Mouse (Mus musculus) kidney, adult 2 months (tissue): ENCODE results near the gene Apoh. TPM values are rescaled to one million over a fixed set of nuclear protein-coding genes. Genes with fewer than 3 reads are reported as not detected.

Experiments used
- DNase-seq: peaks from one replicate; pipeline ENCODE4 v3.0.0; 2021
- H3K27ac ChIP-seq: fragments of 200-500 bp; 2 replicates; pipeline ENCODE4 v1.5.1; 2012; ENCODE audit warnings: low read depth, low read length, control low read depth, inconsistent platforms; ENCODE audit not compliant: insufficient read depth
- H3K27me3 ChIP-seq: fragments of 200-500 bp; replicated peaks from 2 replicates; pipeline ENCODE4 v1.6.1; 2012; ENCODE audit warnings: mild to moderate bottlenecking, moderate library complexity, low read length, inconsistent platforms; ENCODE audit not compliant: control insufficient read depth, insufficient read depth
- H3K36me3 ChIP-seq: fragments of 200-500 bp; 2 replicates; pipeline ENCODE4 v1.6.1; 2012; ENCODE audit warnings: mild to moderate bottlenecking, moderate library complexity, low read length, inconsistent platforms; ENCODE audit not compliant: control insufficient read depth, insufficient read depth
- H3K4me1 ChIP-seq: fragments of 200-500 bp; 2 replicates; pipeline ENCODE4 v1.6.1; 2011; ENCODE audit warnings: low read length; ENCODE audit not compliant: control insufficient read depth, insufficient read depth
- H3K4me3 ChIP-seq: fragments of 200-500 bp; 2 replicates; pipeline ENCODE4 v1.5.1; 2011; ENCODE audit warnings: mild to moderate bottlenecking, low read depth, low read length, control low read depth; ENCODE audit not compliant: insufficient read depth
- CTCF ChIP-seq: fragments of 200-500 bp; conservative IDR thresholded peaks from 2 replicates; pipeline ENCODE4 v1.5.1; 2011; ENCODE audit warnings: low read depth, mild to moderate bottlenecking, control low read depth, low read length, moderate library complexity, mixed read lengths; ENCODE audit not compliant: insufficient read depth, insufficient read length
- POLR2A ChIP-seq: fragments of 200-500 bp; IDR thresholded peaks from one replicate; pipeline ENCODE4 v1.6.1; 2011; ENCODE audit warnings: low read depth, low read length, control low read depth
- WGBS: fragments of 180-500 bp; shearing (Covaris S2); methylation state at CpG from one replicate; pipeline ENCODE4 v1.1.7; 2018; 5-methylcytosine and 5-hydroxymethylcytosine counted together
- polyA plus RNA-seq: library from polyadenylated mRNA; depleted of rRNA; stranded (reverse); fragments of >200 nt; gene quantifications from 2 replicates; pipeline ENCODE4 v1.2.3, GENCODE M21; 2012; rRNA removed

The Apoh gene
- polyA plus RNA-seq, 1 experiment: not detected

DNA sequence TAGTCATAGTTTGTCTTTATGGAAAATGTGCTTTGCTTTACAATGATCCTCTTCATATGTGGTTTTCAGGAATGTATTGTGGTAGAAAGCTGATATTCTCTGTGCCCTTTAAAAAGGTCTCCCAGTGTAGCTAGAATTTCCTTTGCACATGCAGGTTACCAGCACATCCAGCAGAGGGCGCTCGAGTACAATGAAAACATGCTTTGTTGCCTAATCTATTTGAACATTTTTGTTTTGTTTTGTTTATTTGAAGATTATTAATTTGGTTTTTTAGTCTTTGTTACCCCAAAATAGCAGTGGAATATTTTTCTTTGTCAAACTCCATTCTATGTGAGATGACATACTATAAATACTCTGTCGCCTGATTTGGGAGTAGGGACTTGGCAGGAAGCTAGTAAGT, 106.7 kb downstream of the Apoh start:
- DNase-seq: peak; percentile 63
- 24% methylated on average over 3 of the region's 3 CpGs for WGBS
- Histone ChIP-seq H3K27ac (no peak overlapping the region), H3K4me1 (no peaks in the 10 kb centered on the region), H3K36me3 (no peaks in the 10 kb centered on the region), H3K4me3 (no peak overlapping the region), H3K27me3 (no peaks in the 10 kb centered on the region)
- TF ChIP-seq CTCF: peak; percentile 83
- TF ChIP-seq POLR2A: no peak

DNA sequence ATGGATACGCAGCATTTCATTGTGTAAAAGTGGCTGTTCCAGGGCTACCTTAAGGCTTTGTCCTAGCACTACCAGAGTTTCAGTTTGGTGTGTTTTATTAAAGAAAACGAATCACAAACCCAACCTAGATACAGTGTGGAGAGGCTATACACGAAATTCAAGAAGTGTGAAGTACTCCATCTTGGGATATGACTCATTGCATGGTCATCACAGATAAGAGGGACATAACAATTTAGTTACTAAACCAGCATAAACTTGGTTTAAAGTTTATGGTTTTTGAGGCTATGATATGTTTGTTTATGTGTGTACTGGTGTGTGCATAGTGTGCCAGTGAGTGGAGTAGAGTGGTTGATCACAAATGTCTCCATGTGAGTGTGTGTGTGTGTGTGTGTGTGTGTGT, 116.4 kb downstream of the Apoh start:
- Histone ChIP-seq H3K4me3 (no peak overlapping the region), H3K36me3 (no peaks in the 10 kb centered on the region), H3K27ac (no peak overlapping the region), H3K27me3 (no peaks in the 10 kb centered on the region), H3K4me1 (no peaks in the 10 kb centered on the region)
- no peak for DNase-seq
- WGBS: 83% methylated on average over 3 of the region's 3 CpGs
- TF ChIP-seq POLR2A (no peak), CTCF (no peak)

Other genes starting within 250 kb of the Apoh start
- gene Prkca, start 574 bp downstream of the Apoh start, polyA plus RNA-seq: 3.5 and 5.4 TPM in 2 replicates
- 0.23 and 0.34 TPM in 2 replicates for gene Cep112, start 81.8 kb downstream of the Apoh start, polyA plus RNA-seq